Mouse (Mus musculus): ENCODE measurements around the gene Cacna1g. TPM values are rescaled to one million over a fixed set of nuclear protein-coding genes. Genes with fewer than 3 reads are reported as not detected.

The Cacna1g gene
- total and polyA plus RNA-seq, 2 experiments from 2014 or later = 10.4 to 90.3 TPM

- Histone ChIP-seq H3K36me3 (ENCODE audit: insufficient read depth, low read length) (no peaks in the 10 kb centered on the region), H3K9me3 (ENCODE audit: low read length) (no peaks in the 10 kb centered on the region), H3K4me1 (ENCODE audit: insufficient read depth, low read length) (peaks cover 11% of the 10 kb centered on the region), H3K9ac (replicated peaks; ENCODE audit: low read length) (no peak overlapping the region), H3K27ac (no peak overlapping the region), H3K4me3 (ENCODE audit: low read length) (no peak overlapping the region), H3K27me3 (ENCODE audit: insufficient read depth, low read length) (no peaks in the 10 kb centered on the region; the same call in 1 of the 2 replicates), H3K4me2 (ENCODE audit: low read depth, low read length) (no peak overlapping the region)
- no peak for TF ChIP-seq CTCF (IDR thresholded peaks at IDR 0.05; ENCODE audit: low read depth)
- WGBS = 92% methylated on average over 6 of the region's 6 CpGs
- DNase-seq (ENCODE audit: low spot score) (no peak), ATAC-seq (no peak)
These were observed 83.2 kb downstream of the Cacna1g start for GRCm38 (mm10) chr11:94390825-94391224.

DNA sequence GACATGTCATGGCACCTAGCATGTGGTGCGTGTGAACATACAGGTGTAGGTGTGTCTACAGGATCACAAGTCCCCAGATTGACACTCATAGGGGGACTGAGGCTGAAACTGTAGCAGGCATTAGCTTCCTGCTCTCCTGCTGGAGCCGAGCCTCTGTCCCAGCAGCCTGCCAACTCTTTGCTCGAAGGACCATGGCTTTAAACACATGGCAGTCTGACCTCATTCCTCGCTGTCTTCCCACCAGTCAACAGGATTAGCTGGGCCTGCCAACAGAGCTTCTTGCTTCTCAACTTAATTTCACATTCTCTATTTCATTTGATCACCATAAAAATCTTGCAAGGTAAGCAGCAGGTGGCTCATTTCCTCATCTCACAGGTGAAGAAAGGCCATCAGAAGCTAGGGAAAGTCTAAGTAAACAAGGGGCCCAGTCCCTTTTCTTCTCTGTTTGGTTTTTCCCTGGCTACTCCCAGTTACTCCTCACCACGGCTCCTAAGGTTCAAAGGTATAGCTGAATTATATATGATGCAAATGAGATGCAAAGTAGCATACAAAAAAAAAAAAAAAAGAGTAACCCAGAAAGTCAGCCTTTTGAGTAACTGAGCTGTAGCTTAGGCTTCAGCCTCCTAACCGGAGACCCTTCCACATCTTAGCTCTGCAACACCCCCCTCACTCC, 84.1 kb downstream of the Cacna1g start:
- H3K4me1 ChIP-seq (ENCODE audit: insufficient read depth, low read length) = peaks cover 11% of the 10 kb centered on the region
- H3K27me3 ChIP-seq (ENCODE audit: insufficient read depth, low read length) = no peaks in the 10 kb centered on the region; the same call in 1 of the 2 replicates
- H3K27ac ChIP-seq = no peak overlapping the region
- no peaks in the 10 kb centered on the region for H3K36me3 ChIP-seq (ENCODE audit: insufficient read depth, low read length)
- 57% methylated on average over 6 of the region's 6 CpGs for WGBS
- no peak for ATAC-seq
- no peak for DNase-seq (ENCODE audit: low spot score)
- H3K4me2 ChIP-seq (ENCODE audit: low read depth, low read length) = no peak overlapping the region
- H3K4me3 ChIP-seq (ENCODE audit: low read length) = no peak overlapping the region
- TF ChIP-seq CTCF (IDR thresholded peaks at IDR 0.05; ENCODE audit: low read depth) = no peak
- H3K9me3 ChIP-seq (ENCODE audit: low read length) = no peaks in the 10 kb centered on the region
- no peak overlapping the region for H3K9ac ChIP-seq (replicated peaks; ENCODE audit: low read length)

- ATAC-seq (no peak), DNase-seq (ENCODE audit: low spot score) (no peak)
- no peak overlapping the region for H3K27ac ChIP-seq
- H3K9ac ChIP-seq (replicated peaks; ENCODE audit: low read length) = no peak overlapping the region
- H3K4me1 ChIP-seq (ENCODE audit: insufficient read depth, low read length) = peaks cover 11% of the 10 kb centered on the region
- H3K4me3 ChIP-seq (ENCODE audit: low read length) = no peak overlapping the region
- H3K27me3 ChIP-seq (ENCODE audit: insufficient read depth, low read length) = no peaks in the 10 kb centered on the region; the same call in 1 of the 2 replicates
- H3K4me2 ChIP-seq (ENCODE audit: low read depth, low read length) = no peak overlapping the region
- no peaks in the 10 kb centered on the region for H3K36me3 ChIP-seq (ENCODE audit: insufficient read depth, low read length)
- WGBS = 85% methylated on average over 4 of the region's 4 CpGs
- no peaks in the 10 kb centered on the region for H3K9me3 ChIP-seq (ENCODE audit: low read length)
- no peak for TF ChIP-seq CTCF (IDR thresholded peaks at IDR 0.05; ENCODE audit: low read depth)
These were observed 85.0 kb downstream of the Cacna1g start for GRCm38 (mm10) chr11:94389021-94389420.

DNA sequence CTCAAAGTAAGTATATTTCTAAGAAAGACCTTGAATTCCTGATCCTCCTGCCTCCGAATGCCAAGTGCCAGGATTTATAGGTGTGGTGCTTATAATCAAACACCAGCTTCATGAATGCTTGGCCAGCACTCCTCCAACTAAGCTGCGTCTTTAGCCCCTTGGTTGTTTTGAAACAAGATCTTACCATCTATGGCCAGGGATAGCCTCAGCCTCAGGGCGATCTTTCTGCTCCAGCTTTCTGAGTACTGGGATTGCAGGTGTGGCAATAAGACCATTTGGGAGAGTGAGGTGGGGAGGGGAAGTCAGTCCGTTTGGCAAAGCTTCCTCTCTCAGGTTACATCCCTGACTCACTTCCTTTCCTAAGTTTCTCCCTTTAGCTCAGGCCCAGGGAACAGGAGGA, 86.2 kb downstream of the Cacna1g start:
- Histone ChIP-seq H3K9ac (replicated peaks; ENCODE audit: low read length) (no peak overlapping the region), H3K27ac (no peak overlapping the region), H3K27me3 (ENCODE audit: insufficient read depth, low read length) (no peaks in the 10 kb centered on the region; the same call in 1 of the 2 replicates), H3K36me3 (ENCODE audit: insufficient read depth, low read length) (no peaks in the 10 kb centered on the region), H3K4me1 (ENCODE audit: insufficient read depth, low read length) (peaks cover 10% of the 10 kb centered on the region), H3K9me3 (ENCODE audit: low read length) (no peaks in the 10 kb centered on the region), H3K4me3 (ENCODE audit: low read length) (no peak overlapping the region), H3K4me2 (ENCODE audit: low read depth, low read length) (no peak overlapping the region)
- 87% methylated on average over 4 of the region's 4 CpGs for WGBS
- ATAC-seq (no peak), DNase-seq (ENCODE audit: low spot score) (no peak)
- TF ChIP-seq CTCF (IDR thresholded peaks at IDR 0.05; ENCODE audit: low read depth) = no peak

DNA sequence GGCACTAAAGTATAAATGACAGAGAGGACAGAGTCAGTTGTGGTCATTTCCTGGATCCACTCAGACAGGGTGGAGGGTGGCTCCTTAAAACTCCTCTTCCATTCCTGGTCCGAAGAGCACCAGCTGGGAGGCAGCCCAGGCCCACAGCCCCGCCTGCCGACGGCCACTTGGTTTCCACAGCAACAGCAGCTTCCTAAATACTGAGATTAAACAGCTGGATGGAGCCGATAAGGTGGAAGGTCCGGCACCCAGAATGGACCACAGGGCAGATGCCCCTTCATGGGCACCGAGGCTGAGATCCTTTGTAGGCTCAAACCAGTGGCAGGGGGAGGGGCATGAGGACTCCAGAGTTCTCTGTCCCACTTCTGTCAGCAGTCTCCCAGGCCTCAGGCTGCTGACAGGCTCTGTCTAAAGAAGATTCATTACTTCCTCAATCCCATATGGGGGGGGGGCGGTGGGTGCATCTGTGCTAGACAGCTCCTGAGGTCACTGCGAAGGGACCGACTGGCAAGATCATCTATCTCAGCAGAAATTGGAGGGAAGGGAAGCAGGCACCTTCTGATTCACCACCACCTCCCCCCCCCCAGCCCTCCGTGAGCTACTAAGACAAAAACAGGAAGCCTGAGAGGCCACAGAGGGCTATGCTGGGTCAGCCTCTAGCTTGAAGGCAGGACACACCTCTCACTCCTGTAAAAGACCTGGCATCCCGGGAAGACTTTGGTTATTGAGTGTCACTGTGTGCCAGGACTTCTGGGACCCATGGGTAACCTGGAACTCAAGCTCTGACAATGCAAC, 87.8 kb downstream of the Cacna1g start:
- TF ChIP-seq CTCF (IDR thresholded peaks at IDR 0.05; ENCODE audit: low read depth) = 0 out of 2 replicates have a peak, but pooled peaks have one; percentile 4
- Histone ChIP-seq H3K9me3 (ENCODE audit: low read length) (no peaks in the 10 kb centered on the region), H3K4me3 (ENCODE audit: low read length) (no peak overlapping the region), H3K9ac (replicated peaks; ENCODE audit: low read length) (no peak overlapping the region), H3K27ac (peak overlapping the region; percentile 51; the same call in 1 of the 2 replicates), H3K36me3 (ENCODE audit: insufficient read depth, low read length) (no peaks in the 10 kb centered on the region), H3K4me2 (ENCODE audit: low read depth, low read length) (no peak overlapping the region), H3K27me3 (ENCODE audit: insufficient read depth, low read length) (no peaks in the 10 kb centered on the region), H3K4me1 (ENCODE audit: insufficient read depth, low read length) (peaks cover 7% of the 10 kb centered on the region)
- DNase-seq (ENCODE audit: low spot score) (peak; percentile 37), ATAC-seq (peak; percentile 77)
- 21% methylated on average over 12 of the region's 12 CpGs for WGBS

- H3K4me2 ChIP-seq (ENCODE audit: low read depth, low read length) = no peak overlapping the region
- no peak for ATAC-seq
- H3K4me1 ChIP-seq (ENCODE audit: insufficient read depth, low read length) = no peaks in the 10 kb centered on the region
- no peaks in the 10 kb centered on the region for H3K9me3 ChIP-seq (ENCODE audit: low read length)
- no peak overlapping the region for H3K4me3 ChIP-seq (ENCODE audit: low read length)
- H3K9ac ChIP-seq (replicated peaks; ENCODE audit: low read length) = no peak overlapping the region
- DNase-seq (ENCODE audit: low spot score) = no peak
- WGBS = 74% methylated on average over 8 of the region's 8 CpGs
- H3K36me3 ChIP-seq (ENCODE audit: insufficient read depth, low read length) = no peaks in the 10 kb centered on the region
- H3K27ac ChIP-seq = no peak overlapping the region
- H3K27me3 ChIP-seq (ENCODE audit: insufficient read depth, low read length) = no peaks in the 10 kb centered on the region
- TF ChIP-seq CTCF (IDR thresholded peaks at IDR 0.05; ENCODE audit: low read depth) = no peak
These were observed 94.3 kb downstream of the Cacna1g start for GRCm38 (mm10) chr11:94379736-94380135.

Data from hindbrain, postnatal 0 days (tissue).